Mouse (Mus musculus): ENCODE results near the gene Popdc3. TPM values are rescaled to one million over a fixed set of nuclear protein-coding genes. Genes with fewer than 3 reads are reported as not detected.

Gene Popdc3
- polyA plus RNA-seq, 1 experiment from 2014 or later: 0.18 TPM

GRCm38 (mm10) chr10:45298503-45298902 lies 120.6 kb downstream of the Popdc3 start:
- Histone ChIP-seq H3K36me3 (no peaks in the 10 kb centered on the region), H3K27me3 (ENCODE audit: insufficient read depth, poor library complexity, severe bottlenecking) (no peaks in the 10 kb centered on the region), H3K4me1 (replicated peaks) (no peaks in the 10 kb centered on the region), H3K4me3 (no peak overlapping the region), H3K9me3 (no peaks in the 10 kb centered on the region), H3K27ac (no peak overlapping the region)
- WGBS: 80% methylated on average over 6 of the region's 6 CpGs
- no peak for DNase-seq (ENCODE audit: low spot score)

- Histone ChIP-seq H3K36me3 (no peaks in the 10 kb centered on the region), H3K4me1 (replicated peaks) (no peaks in the 10 kb centered on the region), H3K9me3 (no peaks in the 10 kb centered on the region), H3K27me3 (ENCODE audit: insufficient read depth, poor library complexity, severe bottlenecking) (no peaks in the 10 kb centered on the region), H3K4me3 (no peak overlapping the region), H3K27ac (no peak overlapping the region)
- WGBS: 92% methylated on average over 4 of the region's 4 CpGs
- DNase-seq (ENCODE audit: low spot score): no peak
These were observed 121.6 kb downstream of the Popdc3 start for GRCm38 (mm10) chr10:45299509-45299908.

- WGBS: 80% methylated on average over 14 of the region's 14 CpGs
- Histone ChIP-seq H3K27ac (no peak overlapping the region), H3K4me3 (no peak overlapping the region), H3K27me3 (ENCODE audit: insufficient read depth, poor library complexity, severe bottlenecking) (no peaks in the 10 kb centered on the region), H3K4me1 (replicated peaks) (no peaks in the 10 kb centered on the region), H3K36me3 (no peaks in the 10 kb centered on the region), H3K9me3 (no peaks in the 10 kb centered on the region)
- no peak for DNase-seq (ENCODE audit: low spot score)
These were observed 125.6 kb downstream of the Popdc3 start for GRCm38 (mm10) chr10:45303315-45304036.

GRCm38 (mm10) chr10:45305173-45305572 lies 127.3 kb downstream of the Popdc3 start:
- WGBS: 89% methylated on average over 5 of the region's 5 CpGs
- Histone ChIP-seq H3K4me1 (replicated peaks) (no peaks in the 10 kb centered on the region), H3K36me3 (no peaks in the 10 kb centered on the region), H3K27ac (no peak overlapping the region), H3K9me3 (no peaks in the 10 kb centered on the region), H3K27me3 (ENCODE audit: insufficient read depth, poor library complexity, severe bottlenecking) (no peaks in the 10 kb centered on the region), H3K4me3 (no peak overlapping the region)
- no peak for DNase-seq (ENCODE audit: low spot score)

- DNase-seq (ENCODE audit: low spot score): no peak
- Histone ChIP-seq H3K36me3 (no peaks in the 10 kb centered on the region), H3K9me3 (no peaks in the 10 kb centered on the region), H3K4me3 (no peak overlapping the region), H3K27me3 (ENCODE audit: insufficient read depth, poor library complexity, severe bottlenecking) (no peaks in the 10 kb centered on the region), H3K27ac (no peak overlapping the region), H3K4me1 (replicated peaks) (no peaks in the 10 kb centered on the region)
- 87% methylated on average over 5 of the region's 5 CpGs for WGBS
These were observed 133.2 kb downstream of the Popdc3 start for GRCm38 (mm10) chr10:45311129-45311528.

GRCm38 (mm10) chr10:45311624-45312023 lies 133.7 kb downstream of the Popdc3 start:
- no peaks in the 10 kb centered on the region for H3K4me1 ChIP-seq (replicated peaks)
- H3K27me3 ChIP-seq (ENCODE audit: insufficient read depth, poor library complexity, severe bottlenecking): no peaks in the 10 kb centered on the region
- no peaks in the 10 kb centered on the region for H3K36me3 ChIP-seq
- DNase-seq (ENCODE audit: low spot score): no peak
- H3K9me3 ChIP-seq: no peaks in the 10 kb centered on the region
- no peak overlapping the region for H3K4me3 ChIP-seq
- H3K27ac ChIP-seq: no peak overlapping the region
- whole genome bisulfite sequencing: 80% methylated on average over 7 of the region's 7 CpGs

- WGBS: 93% methylated on average over 16 of the region's 16 CpGs
These were observed 137.0 kb downstream of the Popdc3 start for GRCm38 (mm10) chr10:45314865-45315264.

GRCm38 (mm10) chr10:45318922-45319321 lies 141.0 kb downstream of the Popdc3 start:
- DNase-seq (ENCODE audit: low spot score): no peak
- Histone ChIP-seq H3K36me3 (no peaks in the 10 kb centered on the region), H3K27me3 (ENCODE audit: insufficient read depth, poor library complexity, severe bottlenecking) (no peaks in the 10 kb centered on the region), H3K9me3 (peaks cover 4% of the 10 kb centered on the region; the same call in 1 of the 2 replicates), H3K4me1 (replicated peaks) (peaks cover 8% of the 10 kb centered on the region; the same call in 1 of the 2 replicates), H3K27ac (no peak overlapping the region), H3K4me3 (no peak overlapping the region)
- 81% methylated on average over 5 of the region's 5 CpGs for WGBS

More at GRCm38 (mm10) chr10:45314865-45315264, 137.0 kb downstream of the Popdc3 start:
- no peak for DNase-seq (ENCODE audit: low spot score)
- Histone ChIP-seq H3K36me3 (no peaks in the 10 kb centered on the region), H3K4me3 (no peak overlapping the region), H3K27ac (no peak overlapping the region), H3K9me3 (peaks cover 4% of the 10 kb centered on the region; the same call in 1 of the 2 replicates), H3K27me3 (ENCODE audit: insufficient read depth, poor library complexity, severe bottlenecking) (no peaks in the 10 kb centered on the region), H3K4me1 (replicated peaks) (no peaks in the 10 kb centered on the region)

- Histone ChIP-seq H3K27ac (no peak overlapping the region), H3K27me3 (ENCODE audit: insufficient read depth, poor library complexity, severe bottlenecking) (no peaks in the 10 kb centered on the region), H3K4me3 (no peak overlapping the region), H3K9me3 (peaks cover 4% of the 10 kb centered on the region; the same call in 1 of the 2 replicates), H3K36me3 (no peaks in the 10 kb centered on the region), H3K4me1 (replicated peaks) (peaks cover 8% of the 10 kb centered on the region; the same call in 1 of the 2 replicates)
- 39% methylated on average over 3 of the region's 3 CpGs for WGBS
- DNase-seq (ENCODE audit: low spot score): no peak
These were observed 142.4 kb downstream of the Popdc3 start for GRCm38 (mm10) chr10:45320296-45320695.

- no peaks in the 10 kb centered on the region for H3K9me3 ChIP-seq
- WGBS: 79% methylated on average over 1 of the region's 1 CpGs
- H3K36me3 ChIP-seq: no peaks in the 10 kb centered on the region
- H3K27me3 ChIP-seq (ENCODE audit: insufficient read depth, poor library complexity, severe bottlenecking): no peaks in the 10 kb centered on the region
- no peak for DNase-seq (ENCODE audit: low spot score)
- no peak overlapping the region for H3K4me3 ChIP-seq
- no peak overlapping the region for H3K27ac ChIP-seq
- H3K4me1 ChIP-seq (replicated peaks): peaks cover 8% of the 10 kb centered on the region; the same call in 1 of the 2 replicates
These were observed 146.3 kb downstream of the Popdc3 start for GRCm38 (mm10) chr10:45324159-45324558.

GRCm38 (mm10) chr10:45328196-45329000 lies 150.5 kb downstream of the Popdc3 start:
- Histone ChIP-seq H3K27ac (no peak overlapping the region), H3K27me3 (ENCODE audit: insufficient read depth, poor library complexity, severe bottlenecking) (peaks cover 3% of the 10 kb centered on the region), H3K9me3 (no peaks in the 10 kb centered on the region), H3K4me3 (no peak overlapping the region), H3K4me1 (replicated peaks) (no peaks in the 10 kb centered on the region), H3K36me3 (no peaks in the 10 kb centered on the region)
- no peak for DNase-seq (ENCODE audit: low spot score)
- 83% methylated on average over 7 of the region's 7 CpGs for WGBS

- Histone ChIP-seq H3K27me3 (ENCODE audit: insufficient read depth, poor library complexity, severe bottlenecking) (peaks cover 39% of the 10 kb centered on the region), H3K36me3 (no peaks in the 10 kb centered on the region), H3K4me3 (peak overlapping the region; percentile 78), H3K27ac (no peak overlapping the region), H3K9me3 (no peaks in the 10 kb centered on the region), H3K4me1 (replicated peaks) (peaks cover 3% of the 10 kb centered on the region; the same call in 1 of the 2 replicates)
- 25% methylated on average over 7 of the region's 7 CpGs for WGBS
- DNase-seq (ENCODE audit: low spot score): peak; percentile 10
These were observed 157.0 kb downstream of the Popdc3 start for GRCm38 (mm10) chr10:45334925-45335324.
